Mouse (Mus musculus): Measurements from ENCODE around the gene Son.

- no peak for TF ChIP-seq EP300 (IDR thresholded peaks at IDR 0.05; ENCODE audit: low read depth)
- no peak for TF ChIP-seq CTCF (IDR thresholded peaks at IDR 0.05; ENCODE audit: low read depth)
Measured at GRCm38 (mm10) chr16:91659798-91660197, 12.5 kb downstream of the Son start.

Measured in liver, embryonic 14.5 days (tissue).